Mouse (Mus musculus) forebrain, postnatal 0 days (tissue): ENCODE measurements at regions not wholly inside any gene's neighbourhood (a gene's known extent, or its start where the extent isn't known, plus 50 kb on each side); places are given as distances from the start of the nearest gene placed in this dataset.

Experiments used
- ATAC-seq: fragments of 200-750 bp; cut with Nextera tagmentation; 2 replicates; pipeline ENCODE4 v1.8.0; 2017; ENCODE audit warnings: mild to moderate bottlenecking, moderate library complexity
- DNase-seq: peaks from one replicate; pipeline ENCODE4 v3.0.0-alpha.2; 2015
- H3K27ac ChIP-seq: fragments of 300-500 bp; sonication (generic); 2 replicates; pipeline ENCODE4 v1.5.1; 2014; ENCODE audit warnings: low read depth, mild to moderate bottlenecking, antibody characterized with exemption, low read length, moderate library complexity, mixed read lengths
- H3K27me3 ChIP-seq: fragments of 300-500 bp; sonication (generic); 2 replicates; pipeline ENCODE4 v1.6.1; 2014; ENCODE audit warnings: mild to moderate bottlenecking, low read length, mixed read lengths; ENCODE audit not compliant: insufficient read depth
- H3K36me3 ChIP-seq: fragments of 300-500 bp; sonication (generic); 2 replicates; pipeline ENCODE4 v1.6.1; 2014; ENCODE audit warnings: mild to moderate bottlenecking, moderate library complexity; ENCODE audit not compliant: insufficient read depth
- H3K4me1 ChIP-seq: fragments of 300-500 bp; sonication (generic); 2 replicates; pipeline ENCODE4 v1.6.1; 2014; ENCODE audit warnings: antibody characterized with exemption; ENCODE audit not compliant: insufficient read depth
- H3K4me2 ChIP-seq: fragments of 300-500 bp; sonication (generic); 2 replicates; pipeline ENCODE4 v1.6.1; 2014; ENCODE audit warnings: low read depth, mild to moderate bottlenecking, moderate library complexity
- H3K4me3 ChIP-seq: fragments of 300-500 bp; sonication (generic); 2 replicates; pipeline ENCODE4 v1.5.1; 2014; ENCODE audit warnings: low read depth, low read length, mixed read lengths
- H3K9ac ChIP-seq: fragments of 300-500 bp; sonication (generic); 2 replicates; pipeline ENCODE4 v1.6.1; 2014; ENCODE audit warnings: mild to moderate bottlenecking
- H3K9me3 ChIP-seq: fragments of 300-500 bp; sonication (generic); 2 replicates; pipeline ENCODE4 v1.6.1; 2016; ENCODE audit warnings: low read length
- CTCF ChIP-seq: sonication (generic); IDR thresholded peaks from 2 replicates; pipeline ENCODE4 v1.5.1; 2016; ENCODE audit warnings: antibody characterized with exemption, control low read depth, low read depth
- WGBS: fragments of 180-500 bp; shearing (Covaris S2); extraction: QIAGEN DNeasy Blood & Tissue Kit; methylation state at CpG from one replicate; pipeline ENCODE4 v1.1.7; 2014; 5-methylcytosine and 5-hydroxymethylcytosine counted together

- 5% methylated on average over 5 of the region's 5 CpGs for WGBS
- Histone ChIP-seq H3K4me1 (no peaks in the 10 kb centered on the region), H3K27me3 (no peaks in the 10 kb centered on the region), H3K4me2 (no peak overlapping the region), H3K27ac (no peak overlapping the region), H3K9ac (no peak overlapping the region), H3K9me3 (no peaks in the 10 kb centered on the region), H3K36me3 (no peaks in the 10 kb centered on the region), H3K4me3 (no peak overlapping the region)
- ATAC-seq (peak; percentile 84), DNase-seq (peak; percentile 85)
- TF ChIP-seq CTCF: peak; percentile 96
Measured at GRCm38 (mm10) chr4:143027292-143027691, 185.5 kb downstream of the Prdm2 start.

- Histone ChIP-seq H3K4me2 (no peak overlapping the region), H3K27me3 (no peaks in the 10 kb centered on the region), H3K27ac (no peak overlapping the region), H3K4me1 (no peaks in the 10 kb centered on the region), H3K4me3 (no peak overlapping the region), H3K9ac (no peak overlapping the region), H3K36me3 (no peaks in the 10 kb centered on the region), H3K9me3 (no peaks in the 10 kb centered on the region)
- WGBS: 47% methylated on average over 10 of the region's 10 CpGs
- peak; percentile 89 for DNase-seq
- TF ChIP-seq CTCF: peak; percentile 93
- peak; percentile 82 for ATAC-seq
Measured at GRCm38 (mm10) chr4:143021242-143021881, 191.4 kb downstream of the Prdm2 start.

- no peak overlapping the region for H3K27ac ChIP-seq
- no peaks in the 10 kb centered on the region for H3K27me3 ChIP-seq
- H3K36me3 ChIP-seq: no peaks in the 10 kb centered on the region
- H3K4me1 ChIP-seq: no peaks in the 10 kb centered on the region
- ATAC-seq (no peak), DNase-seq (no peak)
- no peaks in the 10 kb centered on the region for H3K9me3 ChIP-seq
- H3K4me2 ChIP-seq: no peak overlapping the region
- no peak for TF ChIP-seq CTCF
- no peak overlapping the region for H3K9ac ChIP-seq
- H3K4me3 ChIP-seq: no peak overlapping the region
- 67% methylated on average over 4 of the region's 4 CpGs for WGBS
Measured at GRCm38 (mm10) chr4:143020658-143021057, 192.1 kb downstream of the Prdm2 start.

DNA sequence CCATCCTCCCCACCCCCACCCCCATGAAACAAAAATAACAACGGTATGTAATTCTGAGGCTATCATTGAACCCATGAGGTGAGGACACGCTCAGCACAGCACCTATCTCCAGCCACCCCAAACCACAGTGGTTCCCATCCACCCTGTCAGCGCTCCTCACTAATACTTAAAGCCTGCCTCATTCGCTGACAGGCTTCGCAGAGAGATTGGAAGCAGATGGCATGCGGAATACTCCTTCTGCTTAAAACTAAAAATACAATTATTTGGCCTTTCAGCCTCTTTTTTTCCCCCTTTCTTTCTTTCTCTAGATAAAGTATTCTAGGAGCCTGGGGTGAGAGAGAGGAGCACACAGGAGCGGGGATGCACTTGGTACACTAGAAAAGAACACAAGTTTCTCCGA, 199.9 kb downstream of the Prdm2 start:
- H3K9me3 ChIP-seq: no peaks in the 10 kb centered on the region
- H3K27me3 ChIP-seq: no peaks in the 10 kb centered on the region
- H3K36me3 ChIP-seq: no peaks in the 10 kb centered on the region
- H3K9ac ChIP-seq: no peak overlapping the region
- 65% methylated on average over 8 of the region's 8 CpGs for WGBS
- H3K4me3 ChIP-seq: no peak overlapping the region
- H3K4me2 ChIP-seq: no peak overlapping the region
- DNase-seq (peak; percentile 63), ATAC-seq (no peak)
- no peak overlapping the region for H3K27ac ChIP-seq
- no peak for TF ChIP-seq CTCF
- no peaks in the 10 kb centered on the region for H3K4me1 ChIP-seq

GRCm38 (mm10) chr4:143001961-143002360, 210.8 kb downstream of the Prdm2 start:
- TF ChIP-seq CTCF: no peak
- Histone ChIP-seq H3K27me3 (no peaks in the 10 kb centered on the region), H3K36me3 (no peaks in the 10 kb centered on the region), H3K4me1 (no peaks in the 10 kb centered on the region), H3K9me3 (no peaks in the 10 kb centered on the region), H3K4me3 (no peak overlapping the region), H3K4me2 (no peak overlapping the region), H3K9ac (no peak overlapping the region), H3K27ac (no peak overlapping the region)
- ATAC-seq (no peak), DNase-seq (no peak)
- whole genome bisulfite sequencing: 47% methylated on average over 13 of the region's 13 CpGs

DNA sequence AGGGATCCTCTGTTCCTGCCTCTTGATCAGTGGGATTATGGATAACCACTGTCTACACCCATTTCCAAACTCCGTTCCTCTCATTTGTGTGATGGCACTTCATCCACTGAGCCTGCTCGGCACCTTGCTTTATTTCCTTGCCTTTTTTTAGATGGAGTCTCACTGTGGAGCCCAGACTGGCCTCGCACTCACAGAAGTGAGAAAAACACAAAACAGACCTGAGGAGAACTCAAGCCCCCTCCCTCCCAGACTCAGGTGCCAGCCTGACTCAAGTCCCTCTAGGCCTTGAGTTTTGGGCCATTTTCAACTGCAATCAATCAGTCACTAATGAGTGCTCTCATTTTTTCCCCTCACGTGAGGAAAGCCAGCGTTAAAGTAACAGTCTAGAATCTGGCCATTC, 211.3 kb downstream of the Prdm2 start:
- no peak overlapping the region for H3K27ac ChIP-seq
- no peak for TF ChIP-seq CTCF
- no peak overlapping the region for H3K4me2 ChIP-seq
- no peak for ATAC-seq
- H3K36me3 ChIP-seq: no peaks in the 10 kb centered on the region
- no peaks in the 10 kb centered on the region for H3K4me1 ChIP-seq
- WGBS: 69% methylated on average over 5 of the region's 5 CpGs
- no peak for DNase-seq
- H3K27me3 ChIP-seq: no peaks in the 10 kb centered on the region
- H3K9ac ChIP-seq: no peak overlapping the region
- no peaks in the 10 kb centered on the region for H3K9me3 ChIP-seq
- no peak overlapping the region for H3K4me3 ChIP-seq

- 68% methylated on average over 4 of the region's 4 CpGs for WGBS
- Histone ChIP-seq H3K27me3 (no peaks in the 10 kb centered on the region), H3K4me3 (no peak overlapping the region), H3K4me2 (no peak overlapping the region), H3K36me3 (no peaks in the 10 kb centered on the region), H3K27ac (no peak overlapping the region), H3K9ac (no peak overlapping the region), H3K4me1 (no peaks in the 10 kb centered on the region), H3K9me3 (no peaks in the 10 kb centered on the region)
- DNase-seq: no peak
- no peak for ATAC-seq
- peak; percentile 26; the same call in 1 of the 2 replicates for TF ChIP-seq CTCF
Measured at GRCm38 (mm10) chr4:142996406-142996805, 216.4 kb downstream of the Prdm2 start.
